Mouse (Mus musculus) liver, adult 2 months (tissue): ENCODE data around the gene Clip3. TPM values are rescaled to one million over a fixed set of nuclear protein-coding genes. Genes with fewer than 3 reads are reported as not detected.

Experiments
- DNase-seq: peaks from one replicate; pipeline ENCODE4 v3.0.0-alpha.2; 2011; ENCODE audit warnings: low read depth, low spot score; ENCODE audit errors: extremely low read depth
- H3K27ac ChIP-seq: fragments of 200-500 bp; replicated peaks from 2 replicates; pipeline ENCODE4 v1.5.1; 2012; ENCODE audit warnings: low read depth, mild to moderate bottlenecking, control low read depth, inconsistent platforms, low read length; ENCODE audit not compliant: insufficient read depth
- H3K27me3 ChIP-seq: fragments of 200-500 bp; 2 replicates; pipeline ENCODE4 v1.6.1; 2012; ENCODE audit warnings: mild to moderate bottlenecking, moderate library complexity, low read length, inconsistent platforms; ENCODE audit not compliant: control insufficient read depth, insufficient read depth
- H3K36me3 ChIP-seq: fragments of 200-500 bp; 2 replicates; pipeline ENCODE4 v1.6.1; 2012; ENCODE audit warnings: low read length, inconsistent platforms; ENCODE audit not compliant: control insufficient read depth, insufficient read depth
- H3K4me1 ChIP-seq: fragments of 200-500 bp; 2 replicates; pipeline ENCODE4 v1.6.1; 2011; ENCODE audit warnings: low read length; ENCODE audit not compliant: control insufficient read depth, insufficient read depth
- H3K4me3 ChIP-seq: fragments of 200-500 bp; 2 replicates; pipeline ENCODE4 v1.5.1; 2011; ENCODE audit warnings: low read depth, mild to moderate bottlenecking, control low read depth, low read length, moderate library complexity; ENCODE audit not compliant: insufficient read depth
- H3K79me2 ChIP-seq: fragments of 200-500 bp; 2 replicates; pipeline ENCODE4 v1.6.1; 2012; ENCODE audit warnings: inconsistent platforms, mild to moderate bottlenecking, low read length, moderate library complexity; ENCODE audit not compliant: control insufficient read depth, insufficient read depth
- H3K9ac ChIP-seq: fragments of 200-500 bp; 2 replicates; pipeline ENCODE4 v1.6.1; 2012; ENCODE audit warnings: low read depth, mild to moderate bottlenecking, control low read depth, inconsistent platforms, low read length
- CTCF ChIP-seq: fragments of 200-500 bp; IDR thresholded peaks from 2 replicates; pipeline ENCODE4 v1.5.1; 2011; ENCODE audit warnings: low read depth, low read length, control low read depth
- POLR2A ChIP-seq: fragments of 200-500 bp; IDR thresholded peaks from 2 replicates; pipeline ENCODE4 v1.6.1; 2011; ENCODE audit warnings: low read length, control low read depth; ENCODE audit not compliant: insufficient read depth; ENCODE audit errors: extremely low read depth
- WGBS: fragments of 180-500 bp; shearing (Covaris S2); methylation state at CpG from one replicate; pipeline ENCODE4 v1.1.7; 2018; 5-methylcytosine and 5-hydroxymethylcytosine counted together
- polyA plus RNA-seq: library from polyadenylated mRNA; depleted of rRNA; stranded (reverse); fragments of >200 nt; gene quantifications from 2 replicates; pipeline ENCODE4 v1.2.3, GENCODE M21; 2012
- total RNA-seq: library from RNA; depleted of rRNA; stranded (reverse); fragments of >200 nt; gene quantifications from 2 replicates; pipeline ENCODE4 v1.2.3, GENCODE M21; 2014

The Clip3 gene
- total and polyA plus RNA-seq, 2 experiments, result 0.18 to 0.24 TPM

- no peak for DNase-seq
- 76% methylated on average over 10 of the region's 10 CpGs for WGBS
- Histone ChIP-seq H3K27me3 (no peaks in the 10 kb centered on the region; the same call in none of the 2 replicates), H3K4me3 (no peak overlapping the region), H3K4me1 (no peaks in the 10 kb centered on the region), H3K36me3 (no peaks in the 10 kb centered on the region), H3K79me2 (no peaks in the 10 kb centered on the region), H3K9ac (no peak overlapping the region), H3K27ac (no peak overlapping the region)
- TF ChIP-seq POLR2A (no peak), CTCF (no peak)
Observed at GRCm38 (mm10) chr7:30289714-30290399, 1.7 kb upstream of the Clip3 start.

- no peak overlapping the region for H3K27ac ChIP-seq
- H3K4me1 ChIP-seq, result no peaks in the 10 kb centered on the region
- H3K4me3 ChIP-seq, result no peak overlapping the region
- no peaks in the 10 kb centered on the region; the same call in none of the 2 replicates for H3K27me3 ChIP-seq
- TF ChIP-seq CTCF, result no peak
- no peak for TF ChIP-seq POLR2A
- H3K36me3 ChIP-seq, result no peaks in the 10 kb centered on the region
- H3K9ac ChIP-seq, result no peak overlapping the region
- H3K79me2 ChIP-seq, result no peaks in the 10 kb centered on the region
- DNase-seq, result no peak
- 83% methylated on average over 13 of the region's 13 CpGs for WGBS
Observed at GRCm38 (mm10) chr7:30293795-30294194, 2.3 kb downstream of the Clip3 start.

GRCm38 (mm10) chr7:30294296-30294695, 2.8 kb downstream of the Clip3 start:
- Histone ChIP-seq H3K36me3 (no peaks in the 10 kb centered on the region), H3K9ac (no peak overlapping the region), H3K27ac (no peak overlapping the region), H3K27me3 (no peaks in the 10 kb centered on the region; the same call in none of the 2 replicates), H3K4me1 (no peaks in the 10 kb centered on the region), H3K4me3 (no peak overlapping the region), H3K79me2 (no peaks in the 10 kb centered on the region)
- no peak for DNase-seq
- no peak for TF ChIP-seq POLR2A
- no peak for TF ChIP-seq CTCF
- WGBS, result 72% methylated on average over 5 of the region's 5 CpGs

- Histone ChIP-seq H3K27me3 (no peaks in the 10 kb centered on the region; the same call in none of the 2 replicates), H3K4me3 (no peak overlapping the region), H3K9ac (no peak overlapping the region), H3K27ac (no peak overlapping the region), H3K79me2 (no peaks in the 10 kb centered on the region), H3K36me3 (no peaks in the 10 kb centered on the region), H3K4me1 (no peaks in the 10 kb centered on the region)
- WGBS, result 45% methylated on average over 10 of the region's 10 CpGs
- TF ChIP-seq POLR2A (no peak), CTCF (no peak)
- DNase-seq, result peak; percentile 20
Observed at GRCm38 (mm10) chr7:30295103-30295502, 3.6 kb downstream of the Clip3 start.

- Histone ChIP-seq H3K4me3 (no peak overlapping the region), H3K4me1 (no peaks in the 10 kb centered on the region), H3K79me2 (no peaks in the 10 kb centered on the region), H3K27me3 (no peaks in the 10 kb centered on the region), H3K27ac (no peak overlapping the region), H3K36me3 (no peaks in the 10 kb centered on the region), H3K9ac (no peak overlapping the region)
- no peak for DNase-seq
- TF ChIP-seq CTCF, result no peak
- no peak for TF ChIP-seq POLR2A
- WGBS, result 85% methylated on average over 15 of the region's 15 CpGs
Observed at GRCm38 (mm10) chr7:30296816-30297215, 5.3 kb downstream of the Clip3 start.

GRCm38 (mm10) chr7:30297266-30297665, 5.7 kb downstream of the Clip3 start:
- 82% methylated on average over 16 of the region's 16 CpGs for WGBS
- no peaks in the 10 kb centered on the region for H3K4me1 ChIP-seq
- TF ChIP-seq CTCF, result no peak
- TF ChIP-seq POLR2A, result no peak
- H3K4me3 ChIP-seq, result no peak overlapping the region
- H3K79me2 ChIP-seq, result no peaks in the 10 kb centered on the region
- no peaks in the 10 kb centered on the region for H3K27me3 ChIP-seq
- no peak overlapping the region for H3K27ac ChIP-seq
- H3K36me3 ChIP-seq, result no peaks in the 10 kb centered on the region
- no peak for DNase-seq
- H3K9ac ChIP-seq, result no peak overlapping the region
